Mouse (Mus musculus) small intestine, adult 2 months (tissue): ENCODE data around the gene Platr17.

Experiments used
- CTCF ChIP-seq: fragments of 200-500 bp; IDR thresholded peaks from 2 replicates; pipeline ENCODE4 v1.5.1; 2012; ENCODE audit warnings: low read depth, mild to moderate bottlenecking, control low read depth, inconsistent platforms, low read length, moderate library complexity, mixed read lengths; ENCODE audit not compliant: insufficient replicate concordance, insufficient read length; ENCODE audit errors: extremely low read depth
- POLR2A ChIP-seq: fragments of 200-500 bp; IDR thresholded peaks from 2 replicates; pipeline ENCODE4 v1.6.1; 2012; ENCODE audit warnings: low read depth, mild to moderate bottlenecking, control low read depth, inconsistent platforms, low read length, moderate library complexity

GRCm38 (mm10) chr17:33891357-33891756 is 13.6 kb upstream of the Platr17 start:
- TF ChIP-seq CTCF (no peak), POLR2A (no peak)
